Mouse (Mus musculus) lung, adult 2 months (tissue): Measurements from ENCODE around the gene Smad1.

ENCODE experiments used
- CTCF ChIP-seq: fragments of 200-500 bp; IDR thresholded peaks from 2 replicates; pipeline ENCODE4 v1.5.1; 2011; ENCODE audit warnings: mild to moderate bottlenecking, low read length, control low read depth; ENCODE audit not compliant: insufficient read depth
- POLR2A ChIP-seq: fragments of 200-500 bp; IDR thresholded peaks from 2 replicates; pipeline ENCODE4 v1.6.1; 2011; ENCODE audit warnings: low read depth, mild to moderate bottlenecking, control low read depth, low read length, borderline replicate concordance; ENCODE audit errors: extremely low read depth

DNA sequence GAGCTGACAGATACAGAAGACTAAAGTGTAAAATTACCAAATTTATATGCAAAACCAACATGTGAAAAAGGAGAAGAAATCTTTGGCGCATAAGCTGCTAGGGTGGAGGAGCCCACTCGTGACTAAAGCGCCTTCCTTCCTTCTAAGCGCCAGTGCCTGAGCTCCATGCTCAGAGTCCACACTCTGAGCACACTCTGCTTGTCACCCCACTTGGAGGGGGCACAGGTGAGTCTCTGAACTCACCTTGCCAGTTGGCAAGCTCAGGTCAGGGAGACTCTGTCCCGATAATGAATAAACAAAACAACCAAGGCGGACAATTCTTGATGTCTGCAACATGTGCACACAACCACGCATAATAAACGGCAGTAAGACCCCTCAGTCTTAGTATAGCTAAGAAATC, 26.4 kb downstream of the Smad1 start:
- TF ChIP-seq POLR2A: no peak
- TF ChIP-seq CTCF: no peak
